Mouse (Mus musculus): ENCODE measurements around the gene Tusc2.
A peak's percentile ranks its signal among the peaks of the same experiment; 100 is the strongest.
"Not testable (repeated sequence)": the region's sequence is repeated elsewhere in the genome, so short reads cannot be mapped to it uniquely, and the experiment has no call there.

The Tusc2 gene

GRCm38 (mm10) chr9:107545602-107546001 is 17.5 kb upstream of the Tusc2 start:
- peak; percentile 82 for DNase-seq

- peak; percentile 94 for DNase-seq
Observed at GRCm38 (mm10) chr9:107547026-107547425, 16.0 kb upstream of the Tusc2 start, which contains the start of gene Zmynd10. Gene Zmynd10 (plus strand): TSS chr9:107547298.

GRCm38 (mm10) chr9:107547957-107548356 is 15.1 kb upstream of the Tusc2 start:
- DNase-seq: no peak

GRCm38 (mm10) chr9:107548820-107549219 is 14.2 kb upstream of the Tusc2 start:
- no peak for DNase-seq

GRCm38 (mm10) chr9:107549297-107550074 is 13.6 kb upstream of the Tusc2 start:
- DNase-seq: no peak

GRCm38 (mm10) chr9:107550491-107551116 is 12.5 kb upstream of the Tusc2 start:
- no peak for DNase-seq

- peak; percentile 70 for DNase-seq
Observed at GRCm38 (mm10) chr9:107551117-107551889, 11.8 kb upstream of the Tusc2 start, which contains the start of gene Rassf1. Gene Rassf1 (plus strand): TSS chr9:107551555.

GRCm38 (mm10) chr9:107551890-107552355 is 11.1 kb upstream of the Tusc2 start:
- no peak for DNase-seq

- no peak for DNase-seq
Observed at GRCm38 (mm10) chr9:107552690-107553393, 10.2 kb upstream of the Tusc2 start.

- no peak for DNase-seq
Observed at GRCm38 (mm10) chr9:107553541-107554318, 9.3 kb upstream of the Tusc2 start.

- DNase-seq: peak; percentile 99
Observed at GRCm38 (mm10) chr9:107554319-107554825, 8.7 kb upstream of the Tusc2 start.

GRCm38 (mm10) chr9:107555031-107555457 is 8.0 kb upstream of the Tusc2 start:
- DNase-seq: peak; percentile 66

- DNase-seq: no peak
Observed at GRCm38 (mm10) chr9:107555701-107556100, 7.4 kb upstream of the Tusc2 start.

- DNase-seq: no peak
Observed at GRCm38 (mm10) chr9:107556346-107556745, 6.7 kb upstream of the Tusc2 start.

- not testable (repeated sequence) for DNase-seq
Observed at GRCm38 (mm10) chr9:107565556-107565955, 2.5 kb downstream of the Tusc2 start.

- peak; percentile 81 for DNase-seq
Observed at GRCm38 (mm10) chr9:107566041-107566709, 3.1 kb downstream of the Tusc2 start.

- DNase-seq: no peak
Observed at GRCm38 (mm10) chr9:107566855-107567254, 3.8 kb downstream of the Tusc2 start.

- DNase-seq: no peak
Observed at GRCm38 (mm10) chr9:107567702-107568319, 4.8 kb downstream of the Tusc2 start, which contains the start of gene Hyal2. Gene Hyal2 (plus strand): TSS chr9:107567945.

- peak; percentile 93 for DNase-seq
Observed at GRCm38 (mm10) chr9:107568331-107569261, 5.5 kb downstream of the Tusc2 start.

All from retina, postnatal 1 day (tissue).